Mouse (Mus musculus): Measurements from ENCODE around the gene Gm26965. TPM values are rescaled to one million over a fixed set of nuclear protein-coding genes. Genes with fewer than 3 reads are reported as not detected.
"Not testable (repeated sequence)": the region's sequence is repeated elsewhere in the genome, so short reads cannot be mapped to it uniquely, and the experiment has no call there.

Gene Gm26965
- polyA plus RNA-seq, 1 experiment from 2014 or later, result 0.16 TPM

GRCm38 (mm10) chr13:67495631-67496030 lies 30.3 kb downstream of the Gm26965 start:
- WGBS, result 95% methylated on average over 1 of the region's 1 CpGs
- Histone ChIP-seq H3K4me3 (ENCODE audit: low read length) (no peak overlapping the region), H3K9me3 (ENCODE audit: control insufficient read depth, low read length) (peaks cover 12% of the 10 kb centered on the region), H3K4me1 (ENCODE audit: control insufficient read depth, insufficient read depth, low read depth, low read length) (peaks cover 8% of the 10 kb centered on the region), H3K9ac (ENCODE audit: low read depth, low read length) (no peak overlapping the region), H3K27me3 (replicated peaks; ENCODE audit: control insufficient read depth, insufficient read depth, low read length) (no peaks in the 10 kb centered on the region), H3K27ac (ENCODE audit: low read depth, low read length) (no peak overlapping the region), H3K36me3 (ENCODE audit: control insufficient read depth, insufficient read depth, low read length) (peaks cover 40% of the 10 kb centered on the region), H3K4me2 (ENCODE audit: low read length) (no peak overlapping the region)
- no peak for ATAC-seq

GRCm38 (mm10) chr13:67484424-67484811 lies 41.5 kb downstream of the Gm26965 start:
- H3K4me2 ChIP-seq (ENCODE audit: low read length), result peak overlapping the region; percentile 85
- peak overlapping the region; percentile 73 for H3K9ac ChIP-seq (ENCODE audit: low read depth, low read length)
- H3K36me3 ChIP-seq (ENCODE audit: control insufficient read depth, insufficient read depth, low read length), result peaks cover 14% of the 10 kb centered on the region
- H3K27ac ChIP-seq (ENCODE audit: low read depth, low read length), result no peak overlapping the region; the same call in 1 of the 2 replicates
- peaks cover 6% of the 10 kb centered on the region for H3K4me1 ChIP-seq (ENCODE audit: control insufficient read depth, insufficient read depth, low read depth, low read length)
- 40% methylated on average over 8 of the region's 8 CpGs for WGBS
- H3K4me3 ChIP-seq (ENCODE audit: low read length), result peak overlapping the region; percentile 70
- peak; percentile 70 for ATAC-seq
- no peaks in the 10 kb centered on the region; the same call in 1 of the 2 replicates for H3K9me3 ChIP-seq (ENCODE audit: control insufficient read depth, low read length)
- H3K27me3 ChIP-seq (replicated peaks; ENCODE audit: control insufficient read depth, insufficient read depth, low read length), result no peaks in the 10 kb centered on the region

GRCm38 (mm10) chr13:67483625-67484423 lies 42.1 kb downstream of the Gm26965 start, which contains the start of gene Zfp874b:
Gene Zfp874b, minus strand, starts transcription at chr13:67484258.
- peaks cover 10% of the 10 kb centered on the region for H3K36me3 ChIP-seq (ENCODE audit: control insufficient read depth, insufficient read depth, low read length)
- no peaks in the 10 kb centered on the region for H3K27me3 ChIP-seq (replicated peaks; ENCODE audit: control insufficient read depth, insufficient read depth, low read length)
- H3K4me1 ChIP-seq (ENCODE audit: control insufficient read depth, insufficient read depth, low read depth, low read length), result peaks cover 6% of the 10 kb centered on the region
- H3K4me3 ChIP-seq (ENCODE audit: low read length), result peak within 1 kb of the TSS; percentile 70
- H3K9ac ChIP-seq (ENCODE audit: low read depth, low read length), result peak within 1 kb of the TSS; percentile 73
- peak; percentile 96 for ATAC-seq
- no peaks in the 10 kb centered on the region for H3K9me3 ChIP-seq (ENCODE audit: control insufficient read depth, low read length)
- H3K27ac ChIP-seq (ENCODE audit: low read depth, low read length), result peak within 1 kb of the TSS; percentile 34; the same call in 1 of the 2 replicates
- peak within 1 kb of the TSS; percentile 85 for H3K4me2 ChIP-seq (ENCODE audit: low read length)
- 5% methylated on average over 20 of the region's 20 CpGs for WGBS

GRCm38 (mm10) chr13:67481528-67481927 lies 44.4 kb downstream of the Gm26965 start:
- H3K27ac ChIP-seq (ENCODE audit: low read depth, low read length), result no peak overlapping the region
- ATAC-seq, result no peak
- H3K9ac ChIP-seq (ENCODE audit: low read depth, low read length), result no peak overlapping the region
- 62% methylated on average over 4 of the region's 4 CpGs for WGBS
- H3K36me3 ChIP-seq (ENCODE audit: control insufficient read depth, insufficient read depth, low read length), result peaks cover 6% of the 10 kb centered on the region; the same call in 1 of the 2 replicates
- H3K9me3 ChIP-seq (ENCODE audit: control insufficient read depth, low read length), result no peaks in the 10 kb centered on the region
- H3K4me3 ChIP-seq (ENCODE audit: low read length), result no peak overlapping the region
- peaks cover 6% of the 10 kb centered on the region for H3K4me1 ChIP-seq (ENCODE audit: control insufficient read depth, insufficient read depth, low read depth, low read length)
- H3K27me3 ChIP-seq (replicated peaks; ENCODE audit: control insufficient read depth, insufficient read depth, low read length), result no peaks in the 10 kb centered on the region
- no peak overlapping the region for H3K4me2 ChIP-seq (ENCODE audit: low read length)

GRCm38 (mm10) chr13:67469274-67469673 lies 56.7 kb downstream of the Gm26965 start:
- ATAC-seq, result no peak
- Histone ChIP-seq H3K9ac (ENCODE audit: low read depth, low read length) (no peak overlapping the region), H3K9me3 (ENCODE audit: control insufficient read depth, low read length) (no peaks in the 10 kb centered on the region), H3K27ac (ENCODE audit: low read depth, low read length) (no peak overlapping the region), H3K4me2 (ENCODE audit: low read length) (no peak overlapping the region), H3K4me1 (ENCODE audit: control insufficient read depth, insufficient read depth, low read depth, low read length) (no peaks in the 10 kb centered on the region), H3K27me3 (replicated peaks; ENCODE audit: control insufficient read depth, insufficient read depth, low read length) (no peaks in the 10 kb centered on the region), H3K36me3 (ENCODE audit: control insufficient read depth, insufficient read depth, low read length) (peaks cover 13% of the 10 kb centered on the region), H3K4me3 (ENCODE audit: low read length) (no peak overlapping the region)
- WGBS, result 92% methylated on average over 3 of the region's 3 CpGs

- not testable (repeated sequence) for H3K9me3 ChIP-seq (ENCODE audit: control insufficient read depth, low read length); H3K27ac ChIP-seq (ENCODE audit: low read depth, low read length); H3K4me1 ChIP-seq (ENCODE audit: control insufficient read depth, insufficient read depth, low read depth, low read length); H3K36me3 ChIP-seq (ENCODE audit: control insufficient read depth, insufficient read depth, low read length); H3K4me3 ChIP-seq (ENCODE audit: low read length); H3K4me2 ChIP-seq (ENCODE audit: low read length); ATAC-seq; H3K9ac ChIP-seq (ENCODE audit: low read depth, low read length); H3K27me3 ChIP-seq (replicated peaks; ENCODE audit: control insufficient read depth, insufficient read depth, low read length)
- WGBS, result 84% methylated on average over 2 of the region's 5 CpGs
Measured at GRCm38 (mm10) chr13:67463506-67464185, 62.3 kb downstream of the Gm26965 start.

GRCm38 (mm10) chr13:67452021-67452309 lies 74.0 kb downstream of the Gm26965 start:
- H3K4me2 ChIP-seq (ENCODE audit: low read length), result peak overlapping the region; percentile 64
- H3K27me3 ChIP-seq (replicated peaks; ENCODE audit: control insufficient read depth, insufficient read depth, low read length), result no peaks in the 10 kb centered on the region
- 3% methylated on average over 3 of the region's 3 CpGs for WGBS
- no peak; the same call in 1 of the 2 replicates for ATAC-seq
- peak overlapping the region; percentile 52 for H3K4me3 ChIP-seq (ENCODE audit: low read length)
- H3K9ac ChIP-seq (ENCODE audit: low read depth, low read length), result peak overlapping the region; percentile 61
- H3K36me3 ChIP-seq (ENCODE audit: control insufficient read depth, insufficient read depth, low read length), result peaks cover 3% of the 10 kb centered on the region; the same call in 1 of the 2 replicates
- peaks cover 2% of the 10 kb centered on the region for H3K4me1 ChIP-seq (ENCODE audit: control insufficient read depth, insufficient read depth, low read depth, low read length)
- no peaks in the 10 kb centered on the region for H3K9me3 ChIP-seq (ENCODE audit: control insufficient read depth, low read length)
- 0 out of 2 replicates have a peak overlapping the region, but pooled peaks have one; percentile 20 for H3K27ac ChIP-seq (ENCODE audit: low read depth, low read length)

- ATAC-seq, result peak; percentile 99
- peak within 1 kb of the TSS; percentile 61 for H3K9ac ChIP-seq (ENCODE audit: low read depth, low read length)
- H3K4me3 ChIP-seq (ENCODE audit: low read length), result peak within 1 kb of the TSS; percentile 52
- peak within 1 kb of the TSS; percentile 64 for H3K4me2 ChIP-seq (ENCODE audit: low read length)
- no peaks in the 10 kb centered on the region for H3K27me3 ChIP-seq (replicated peaks; ENCODE audit: control insufficient read depth, insufficient read depth, low read length)
- WGBS, result 1% methylated on average over 20 of the region's 20 CpGs
- H3K9me3 ChIP-seq (ENCODE audit: control insufficient read depth, low read length), result no peaks in the 10 kb centered on the region
- peaks cover 6% of the 10 kb centered on the region; the same call in 1 of the 2 replicates for H3K36me3 ChIP-seq (ENCODE audit: control insufficient read depth, insufficient read depth, low read length)
- 0 out of 2 replicates have a peak within 1 kb of the TSS, but pooled peaks have one; percentile 20 for H3K27ac ChIP-seq (ENCODE audit: low read depth, low read length)
- peaks cover 2% of the 10 kb centered on the region for H3K4me1 ChIP-seq (ENCODE audit: control insufficient read depth, insufficient read depth, low read depth, low read length)
Measured at GRCm38 (mm10) chr13:67451172-67452020, 74.6 kb downstream of the Gm26965 start, which contains the start of gene Zfp874a. Gene Zfp874a, minus strand, starts transcription at chr13:67451624.

Data from hindbrain, embryonic 16.5 days (tissue).